Mouse (Mus musculus) cerebellum, postnatal 36 days (tissue): ENCODE measurements around the gene Polr2j.

Experiments
- DNase-seq, 2 experiments: peaks; one replicate each; pipeline ENCODE4 v3.0.0; 2021 to 2022; ENCODE audit warnings: mixed read lengths in 2 of 2

Polr2j gene

GRCm38 (mm10) chr5:136168071-136168470 is 51.6 kb downstream of the Polr2j start:
- DNase-seq, result no peak

DNA sequence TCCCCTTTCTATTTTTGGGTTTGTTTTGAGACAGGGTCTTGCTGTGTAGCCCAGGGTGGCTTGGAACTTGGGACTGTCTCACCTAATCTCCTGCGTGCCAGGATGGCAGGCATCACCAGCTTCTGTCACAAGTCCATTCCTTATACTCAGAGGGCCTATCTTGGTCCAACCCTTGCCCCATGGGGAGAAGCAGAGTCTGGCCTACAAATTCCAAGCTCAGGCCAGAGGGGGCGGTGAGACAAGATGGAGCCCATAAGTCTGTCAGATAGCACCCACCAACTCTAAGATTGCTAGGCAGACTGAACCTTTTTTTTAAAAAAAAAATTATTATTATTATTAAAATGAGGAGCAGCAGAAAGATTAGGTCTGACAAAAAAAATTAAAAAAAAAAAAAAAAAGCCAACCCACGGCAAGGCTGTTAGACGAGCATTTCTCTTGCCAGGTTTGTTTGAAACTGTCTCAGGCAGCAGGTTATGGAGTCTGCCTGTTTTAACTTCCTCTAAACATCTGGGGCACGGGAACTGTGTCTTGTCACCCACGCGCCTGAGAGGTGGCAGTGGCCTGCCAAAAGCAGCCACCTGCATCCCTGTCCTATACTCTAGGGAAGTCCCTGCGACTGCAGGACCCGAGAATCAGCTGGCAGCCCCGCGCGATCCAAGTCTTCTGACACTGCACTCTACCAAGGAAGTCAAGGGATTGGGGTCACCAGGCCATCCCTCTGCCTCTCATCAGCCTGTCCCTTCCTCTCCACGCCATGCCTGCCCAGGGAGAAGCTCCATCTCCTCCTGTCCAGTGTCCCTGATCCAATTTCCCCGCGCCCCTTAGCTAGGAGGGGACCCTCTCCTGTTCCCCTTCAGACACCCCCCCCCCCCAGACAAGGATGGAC is 53.4 kb downstream of the Polr2j start:
- DNase-seq, result peak; percentile 38 to 51

- peak; percentile 83 to 88 for DNase-seq
Observed at GRCm38 (mm10) chr5:136170512-136171362, 54.3 kb downstream of the Polr2j start, which contains the start of gene Orai2. Gene Orai2 (minus strand): TSS chr5:136170713.

DNA sequence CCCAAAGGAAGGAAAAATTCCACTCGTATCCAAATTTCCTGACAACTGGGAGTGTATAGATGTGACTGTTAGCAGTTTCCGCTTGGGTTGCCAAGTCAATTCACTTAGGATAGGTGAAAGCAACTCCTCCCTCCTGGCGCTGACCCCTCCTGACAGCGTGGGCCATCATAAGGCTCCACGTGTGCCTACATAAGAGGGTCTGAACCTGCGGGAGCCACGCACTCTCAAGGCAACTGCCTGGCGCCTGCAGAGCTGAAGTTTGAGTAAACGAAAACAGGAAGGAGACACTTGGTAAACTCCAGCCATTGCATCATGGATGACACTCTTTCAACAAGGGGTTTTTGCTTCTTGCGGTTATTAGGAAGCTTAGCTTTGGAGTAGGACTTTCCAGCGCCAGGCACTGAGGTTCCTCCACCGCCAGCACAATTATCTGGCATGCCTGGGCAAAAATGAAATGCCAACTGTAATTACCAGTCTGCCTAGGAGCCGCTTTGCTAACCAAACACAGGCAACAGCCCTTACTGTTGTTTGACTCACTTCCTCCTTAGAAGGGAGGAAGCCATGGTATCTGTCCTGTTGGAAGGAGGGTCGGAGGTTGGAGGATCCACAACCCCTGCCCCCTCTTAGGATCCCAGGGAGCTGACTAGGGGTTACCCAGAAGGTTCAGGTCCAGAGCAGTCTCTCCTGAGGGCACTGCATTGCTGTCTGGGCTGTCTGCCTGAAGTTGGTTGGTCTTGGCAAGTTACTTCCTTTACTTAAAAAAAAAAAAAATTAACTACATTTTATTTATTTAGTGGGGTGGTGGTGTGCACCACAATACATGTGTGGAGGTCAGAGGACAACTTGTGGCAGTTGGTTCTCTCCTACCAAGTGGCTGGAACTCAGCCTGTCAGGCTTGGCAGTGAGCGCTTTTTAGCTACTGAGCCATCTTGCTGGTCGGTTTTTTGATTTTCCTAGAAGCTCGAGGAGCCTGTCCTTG is 55.2 kb downstream of the Polr2j start:
- DNase-seq, result no peak
